Mouse (Mus musculus) lung, embryonic 16.5 days (tissue): Measurements from ENCODE around the gene Mdn1. TPM values are rescaled to one million over a fixed set of nuclear protein-coding genes. Genes with fewer than 3 reads are reported as not detected.

Experiments used
- ATAC-seq: fragments of 200-750 bp; cut with Nextera tagmentation; 2 replicates; pipeline ENCODE4 v1.8.0; 2017; ENCODE audit warnings: low read depth, mild to moderate bottlenecking, moderate library complexity
- H3K27ac ChIP-seq: fragments of 300-500 bp; sonication (generic); 2 replicates; pipeline ENCODE4 v1.5.1; 2014; ENCODE audit warnings: mild to moderate bottlenecking, control low read depth, low read length
- H3K27me3 ChIP-seq: fragments of 300-500 bp; sonication (generic); 2 replicates; pipeline ENCODE4 v1.6.1; 2014; ENCODE audit warnings: low read depth, low read length, mixed read lengths; ENCODE audit not compliant: control insufficient read depth, insufficient read depth
- H3K36me3 ChIP-seq: fragments of 300-500 bp; sonication (generic); 2 replicates; pipeline ENCODE4 v1.6.1; 2014; ENCODE audit warnings: low read length; ENCODE audit not compliant: control insufficient read depth, insufficient read depth
- H3K4me1 ChIP-seq: fragments of 300-500 bp; sonication (generic); replicated peaks from 2 replicates; pipeline ENCODE4 v1.6.1; 2014; ENCODE audit warnings: low read length, mixed read lengths; ENCODE audit not compliant: control insufficient read depth, insufficient read depth
- H3K4me2 ChIP-seq: fragments of 300-500 bp; sonication (generic); 2 replicates; pipeline ENCODE4 v1.6.1; 2014; ENCODE audit warnings: low read depth, low read length, control low read depth
- H3K4me3 ChIP-seq: fragments of 300-500 bp; sonication (generic); 2 replicates; pipeline ENCODE4 v1.5.1; 2014; ENCODE audit warnings: mild to moderate bottlenecking, low read length, control low read depth
- H3K9ac ChIP-seq: fragments of 300-500 bp; sonication (generic); 2 replicates; pipeline ENCODE4 v1.6.1; 2014; ENCODE audit warnings: low read length, control low read depth
- H3K9me3 ChIP-seq: fragments of 300-500 bp; sonication (generic); 2 replicates; pipeline ENCODE4 v1.6.1; 2016; ENCODE audit warnings: low read length; ENCODE audit not compliant: control insufficient read depth
- WGBS: fragments of 180-500 bp; shearing (Covaris S2); extraction: QIAGEN DNeasy Blood & Tissue Kit; methylation state at CpG from one replicate; pipeline ENCODE4 v1.1.7; 2014; 5-methylcytosine and 5-hydroxymethylcytosine counted together
- polyA plus RNA-seq: library from polyadenylated mRNA; unstranded; fragments of >200 nt; fragmentation: Nextera tagmentation; extraction: Ambion mirVana; gene quantifications from 2 replicates; pipeline ENCODE4 v1.2.1, GENCODE M21; 2015

Gene Mdn1
- polyA plus RNA-seq, 1 experiment from 2014 or later = 9.2 TPM

DNA sequence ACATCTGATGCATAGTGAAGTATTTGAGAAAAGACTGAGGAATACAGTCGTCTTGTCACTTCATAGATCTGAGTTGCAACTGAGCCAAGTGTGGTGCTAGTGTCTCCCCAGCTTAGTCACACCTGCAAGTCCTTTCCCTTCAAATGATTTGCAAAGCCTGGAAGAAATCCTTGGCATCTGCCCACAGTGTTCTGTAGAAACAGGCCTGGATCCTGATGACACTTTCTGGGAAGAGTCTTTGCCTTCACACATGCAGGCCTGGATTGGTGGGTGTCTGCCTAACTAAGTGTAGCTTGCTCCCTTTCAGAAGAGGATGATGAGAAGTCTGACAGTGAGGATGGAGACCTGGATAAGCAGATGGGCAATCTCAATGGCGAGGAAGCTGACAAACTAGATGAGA, 100.5 kb downstream of the Mdn1 start:
- Histone ChIP-seq H3K4me3 (no peak overlapping the region), H3K9ac (no peak overlapping the region), H3K27me3 (no peaks in the 10 kb centered on the region), H3K4me2 (no peak overlapping the region), H3K9me3 (no peaks in the 10 kb centered on the region), H3K36me3 (peaks cover 28% of the 10 kb centered on the region), H3K27ac (no peak overlapping the region), H3K4me1 (no peaks in the 10 kb centered on the region)
- WGBS = 85% methylated on average over 2 of the region's 2 CpGs
- no peak for ATAC-seq

- no peaks in the 10 kb centered on the region for H3K9me3 ChIP-seq
- H3K36me3 ChIP-seq = peaks cover 16% of the 10 kb centered on the region
- no peak overlapping the region for H3K4me2 ChIP-seq
- ATAC-seq = no peak
- no peaks in the 10 kb centered on the region for H3K27me3 ChIP-seq
- WGBS = 76% methylated on average over 7 of the region's 7 CpGs
- H3K4me3 ChIP-seq = no peak overlapping the region
- H3K9ac ChIP-seq = no peak overlapping the region
- H3K27ac ChIP-seq = no peak overlapping the region
- H3K4me1 ChIP-seq = no peaks in the 10 kb centered on the region
These were observed 110.6 kb downstream of the Mdn1 start for GRCm38 (mm10) chr4:32767471-32767870.

GRCm38 (mm10) chr4:32768046-32768445, 111.1 kb downstream of the Mdn1 start:
- no peak for ATAC-seq
- 79% methylated on average over 10 of the region's 10 CpGs for WGBS

DNA sequence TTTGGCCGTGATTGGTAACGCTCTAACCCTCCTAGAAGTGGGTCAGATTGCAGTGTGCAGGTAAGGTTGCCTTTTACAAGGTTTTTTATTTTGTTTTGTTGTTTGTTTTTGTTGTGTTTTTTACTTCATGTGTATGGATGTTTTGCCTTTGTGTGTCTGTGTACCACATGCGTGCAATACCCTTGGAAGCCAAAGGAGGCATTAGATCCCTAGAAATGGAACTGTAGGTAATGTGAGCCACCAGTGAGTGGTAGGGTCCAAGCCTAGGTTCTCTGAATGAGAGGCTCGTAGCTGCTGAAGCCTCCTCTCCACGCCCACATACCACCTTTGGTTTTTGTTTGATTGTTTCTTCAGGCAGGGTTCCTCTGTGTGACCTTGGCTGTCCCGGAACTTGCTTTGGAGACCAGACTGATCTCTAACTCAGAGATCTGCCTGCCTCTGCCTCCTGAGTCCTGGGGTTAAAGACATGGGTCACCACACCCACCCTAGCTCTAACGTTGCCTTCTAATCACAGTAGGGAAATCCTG, 113.4 kb downstream of the Mdn1 start:
- no peaks in the 10 kb centered on the region for H3K4me1 ChIP-seq
- H3K4me2 ChIP-seq = no peak overlapping the region
- H3K27me3 ChIP-seq = no peaks in the 10 kb centered on the region
- H3K36me3 ChIP-seq = peaks cover 11% of the 10 kb centered on the region
- 94% methylated on average over 7 of the region's 7 CpGs for WGBS
- H3K27ac ChIP-seq = no peak overlapping the region
- H3K9ac ChIP-seq = no peak overlapping the region
- H3K9me3 ChIP-seq = no peaks in the 10 kb centered on the region
- no peak for ATAC-seq
- H3K4me3 ChIP-seq = no peak overlapping the region

More at GRCm38 (mm10) chr4:32768046-32768445, 111.1 kb downstream of the Mdn1 start:
- Histone ChIP-seq H3K27me3 (no peaks in the 10 kb centered on the region), H3K4me3 (no peak overlapping the region), H3K36me3 (peaks cover 16% of the 10 kb centered on the region), H3K9ac (no peak overlapping the region), H3K4me2 (no peak overlapping the region), H3K4me1 (no peaks in the 10 kb centered on the region), H3K27ac (no peak overlapping the region), H3K9me3 (no peaks in the 10 kb centered on the region)

DNA sequence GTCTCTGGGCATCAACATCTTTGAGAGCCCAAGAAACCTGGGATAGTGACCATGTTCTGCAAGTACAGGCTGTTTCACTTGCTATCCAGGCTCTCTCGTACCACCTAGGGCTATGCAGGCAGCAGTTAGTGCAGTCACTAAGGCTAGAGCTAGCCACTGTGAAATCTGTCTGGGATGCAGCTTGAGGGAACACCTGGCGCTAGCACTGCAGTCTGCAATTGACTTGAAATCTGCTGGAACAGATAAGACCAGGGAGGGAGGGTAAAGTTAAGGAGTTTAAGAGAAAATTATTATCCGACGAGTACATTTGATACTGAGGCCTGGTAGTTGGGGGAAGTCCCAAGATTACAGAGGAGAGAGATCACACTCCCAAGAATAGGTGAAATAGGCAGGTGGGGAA, 123.1 kb downstream of the Mdn1 start:
- no peaks in the 10 kb centered on the region for H3K4me1 ChIP-seq
- H3K4me3 ChIP-seq = no peak overlapping the region
- H3K27me3 ChIP-seq = no peaks in the 10 kb centered on the region
- WGBS = 94% methylated on average over 4 of the region's 4 CpGs
- H3K4me2 ChIP-seq = no peak overlapping the region
- no peak for ATAC-seq
- no peak overlapping the region for H3K27ac ChIP-seq
- no peak overlapping the region for H3K9ac ChIP-seq
- H3K36me3 ChIP-seq = peaks cover 4% of the 10 kb centered on the region
- no peaks in the 10 kb centered on the region for H3K9me3 ChIP-seq

GRCm38 (mm10) chr4:32787110-32787509, 130.2 kb downstream of the Mdn1 start:
- Histone ChIP-seq H3K4me1 (no peaks in the 10 kb centered on the region), H3K4me2 (no peak overlapping the region), H3K27me3 (no peaks in the 10 kb centered on the region), H3K27ac (no peak overlapping the region), H3K9ac (no peak overlapping the region), H3K36me3 (no peaks in the 10 kb centered on the region), H3K4me3 (no peak overlapping the region), H3K9me3 (no peaks in the 10 kb centered on the region)
- WGBS = 81% methylated on average over 1 of the region's 1 CpGs
- no peak for ATAC-seq

- H3K9me3 ChIP-seq = no peaks in the 10 kb centered on the region
- 76% methylated on average over 4 of the region's 4 CpGs for WGBS
- H3K27ac ChIP-seq = no peak overlapping the region
- ATAC-seq = no peak
- no peak overlapping the region for H3K9ac ChIP-seq
- H3K4me3 ChIP-seq = no peak overlapping the region
- H3K36me3 ChIP-seq = no peaks in the 10 kb centered on the region
- no peaks in the 10 kb centered on the region for H3K27me3 ChIP-seq
- no peaks in the 10 kb centered on the region for H3K4me1 ChIP-seq
- H3K4me2 ChIP-seq = no peak overlapping the region
These were observed 132.1 kb downstream of the Mdn1 start for GRCm38 (mm10) chr4:32789020-32789419.

DNA sequence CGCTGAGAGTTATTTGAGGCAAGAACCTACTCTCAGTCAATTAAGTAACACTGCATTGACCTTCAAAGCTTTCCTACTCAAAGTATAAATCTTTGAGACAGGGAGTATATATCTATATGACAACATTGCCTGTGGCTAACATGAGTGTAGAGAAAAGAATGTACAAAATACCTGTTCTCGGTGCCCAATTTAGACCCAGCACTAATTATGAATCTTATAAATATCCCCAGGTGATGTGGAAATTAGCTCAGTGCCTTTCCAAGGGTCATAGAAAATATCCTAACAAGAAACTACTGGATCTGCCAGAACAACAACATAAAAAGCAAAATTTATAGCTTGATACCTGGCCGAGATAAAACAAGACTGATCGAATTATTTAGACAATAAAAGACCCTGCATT, 142.1 kb downstream of the Mdn1 start:
- ATAC-seq = no peak
- H3K9ac ChIP-seq = no peak overlapping the region
- H3K4me2 ChIP-seq = no peak overlapping the region
- H3K27ac ChIP-seq = no peak overlapping the region
- 97% methylated on average over 4 of the region's 4 CpGs for WGBS
- H3K27me3 ChIP-seq = no peaks in the 10 kb centered on the region
- peaks cover 8% of the 10 kb centered on the region; the same call in 1 of the 2 replicates for H3K4me1 ChIP-seq
- H3K4me3 ChIP-seq = no peak overlapping the region
- peaks cover 4% of the 10 kb centered on the region; the same call in 1 of the 2 replicates for H3K36me3 ChIP-seq
- no peaks in the 10 kb centered on the region for H3K9me3 ChIP-seq

DNA sequence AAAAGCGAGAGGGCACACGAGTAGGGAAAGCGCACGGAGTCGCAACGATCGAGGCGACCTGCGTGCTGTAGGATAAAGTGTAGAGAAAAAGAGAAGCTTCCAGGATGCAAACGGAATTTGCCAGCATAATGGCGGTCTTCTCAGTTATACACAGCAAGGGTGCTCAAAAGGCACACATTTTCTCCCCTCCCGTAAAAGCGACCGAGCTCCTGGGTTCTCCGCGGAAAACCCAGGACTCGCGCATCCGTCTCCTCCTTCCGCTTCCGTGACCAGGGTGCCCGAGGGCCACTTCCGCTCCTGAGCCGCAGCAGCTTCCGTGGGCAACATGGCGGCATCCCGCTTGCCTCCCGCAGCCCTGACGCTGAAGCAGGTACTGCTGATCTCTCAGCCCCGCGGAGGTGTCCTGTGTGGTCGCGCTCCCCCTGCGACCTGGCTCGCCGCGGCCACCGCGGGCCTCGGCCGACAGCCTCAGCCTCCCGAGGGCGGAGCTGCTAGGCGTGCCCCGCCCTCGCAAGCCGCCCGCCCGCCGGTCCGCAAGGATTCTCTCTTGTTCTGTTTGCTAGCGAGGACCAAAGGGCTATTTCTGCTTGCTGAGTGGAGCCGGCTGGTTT, 143.2 kb downstream of the Mdn1 start, which contains the start of gene Lyrm2:
Gene Lyrm2 (plus strand): TSS at position 288 of the 611 bp plus-strand sequence.
- peaks cover 8% of the 10 kb centered on the region; the same call in 1 of the 2 replicates for H3K4me1 ChIP-seq
- peak; percentile 94 for ATAC-seq
- H3K9me3 ChIP-seq = no peaks in the 10 kb centered on the region
- H3K36me3 ChIP-seq = peaks cover 4% of the 10 kb centered on the region; the same call in 1 of the 2 replicates
- H3K27ac ChIP-seq = peak within 1 kb of the TSS; percentile 99
- peak within 1 kb of the TSS; percentile 92 for H3K4me3 ChIP-seq
- WGBS = under 1% methylated on average over 53 of the region's 53 CpGs
- peak within 1 kb of the TSS; percentile 96 for H3K9ac ChIP-seq
- no peaks in the 10 kb centered on the region for H3K27me3 ChIP-seq
- H3K4me2 ChIP-seq = peak within 1 kb of the TSS; percentile 85
